Mouse (Mus musculus): ENCODE measurements around the gene Olfr574.

Olfr574 gene

DNA sequence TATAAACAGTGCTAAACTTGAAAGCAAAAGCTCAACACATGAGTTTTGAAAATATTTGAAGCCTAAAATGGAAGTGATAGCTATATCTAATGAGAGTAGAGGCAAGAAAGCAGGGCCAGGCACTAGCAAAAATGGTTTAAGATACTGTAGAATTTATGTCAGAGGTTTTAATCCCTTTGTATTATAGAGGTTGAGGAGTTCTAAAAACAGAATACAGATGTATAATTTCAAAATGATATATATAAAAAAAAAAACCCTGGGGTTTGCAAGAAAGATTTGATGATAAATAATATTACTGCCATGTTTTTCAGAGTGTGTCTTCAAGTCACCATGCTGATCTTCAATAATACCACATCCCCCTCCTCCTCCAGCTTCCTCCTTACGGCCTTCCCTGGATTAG is at the start of gene Olfr574:
TSS of gene Olfr574 (plus strand) at position 301 of the 400 bp plus-strand sequence.
- no peak for DNase-seq (ENCODE audit: extremely low spot score)

DNA sequence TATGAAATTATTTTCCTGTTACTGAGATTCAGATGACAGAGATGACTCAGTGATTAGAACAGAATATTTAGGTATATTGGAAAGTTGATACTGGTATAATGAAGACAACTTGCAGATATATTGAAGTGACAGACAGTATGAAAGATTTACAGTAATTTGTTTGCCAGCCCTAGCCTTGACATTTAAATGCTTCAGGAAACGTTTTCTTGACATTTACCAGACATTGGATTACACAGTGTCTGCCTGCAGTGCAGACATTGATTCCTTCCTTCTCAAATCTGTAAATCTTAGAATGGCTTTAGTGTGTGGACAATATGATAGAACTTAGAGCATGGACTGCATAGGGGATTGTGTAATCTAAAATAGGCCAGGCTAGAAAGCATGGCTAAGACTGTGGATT is 33.0 kb upstream of the Olfr574 start:
- DNase-seq (ENCODE audit: extremely low spot score): no peak

- no peak for DNase-seq (ENCODE audit: extremely low spot score)
Measured at GRCm38 (mm10) chr7:102916405-102916804, 31.9 kb upstream of the Olfr574 start.

GRCm38 (mm10) chr7:102917032-102917875 is 31.0 kb upstream of the Olfr574 start, which contains the start of gene Olfr571:
Gene Olfr571, minus strand, starts transcription at chr7:102917536.
- no peak for DNase-seq (ENCODE audit: extremely low spot score)

DNA sequence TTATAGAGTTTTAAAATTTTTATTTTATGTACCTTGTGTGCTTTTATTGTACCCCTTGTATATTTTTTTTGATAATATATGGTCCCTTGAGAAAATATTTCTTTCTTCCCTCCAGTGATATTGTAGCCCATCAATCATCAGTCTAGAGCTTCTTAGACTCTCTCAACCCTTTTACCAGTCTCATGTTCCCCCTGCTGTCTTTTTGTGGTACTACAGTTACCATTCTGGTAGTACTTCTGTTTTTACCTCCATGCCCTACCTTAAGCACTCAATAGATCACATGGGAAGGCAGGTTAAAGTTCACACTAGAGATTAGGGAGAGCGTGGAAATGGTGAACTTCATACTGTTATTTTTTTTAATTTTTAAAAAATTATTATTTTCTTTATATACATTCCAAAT is 28.6 kb upstream of the Olfr574 start:
- DNase-seq (ENCODE audit: extremely low spot score): peak; percentile 54

DNA sequence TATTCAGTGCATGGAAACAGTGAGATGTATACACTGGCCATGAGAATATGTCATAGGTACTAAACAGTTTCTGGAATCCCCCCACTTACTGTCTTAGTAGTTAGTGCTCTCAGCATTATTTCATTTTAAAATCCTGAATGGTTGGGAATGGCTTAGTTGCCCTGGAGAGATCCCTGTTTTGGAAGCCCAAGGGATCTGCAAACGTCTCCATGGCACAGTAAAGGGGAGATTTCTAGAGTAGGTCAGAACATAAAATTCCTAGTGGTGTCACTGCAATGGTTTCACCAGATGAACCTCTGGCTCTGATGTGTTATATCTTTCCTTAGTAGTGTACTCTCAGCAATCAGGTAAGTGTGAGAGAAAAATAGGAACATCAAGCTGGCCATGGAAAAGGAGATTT is 24.2 kb upstream of the Olfr574 start, which contains the start of gene Olfr572:
TSS of gene Olfr572 (plus strand) at position 301 of the 400 bp plus-strand sequence.
- no peak for DNase-seq (ENCODE audit: extremely low spot score)

- DNase-seq (ENCODE audit: extremely low spot score): no peak
Measured at GRCm38 (mm10) chr7:102927105-102927504, 21.2 kb upstream of the Olfr574 start.

DNA sequence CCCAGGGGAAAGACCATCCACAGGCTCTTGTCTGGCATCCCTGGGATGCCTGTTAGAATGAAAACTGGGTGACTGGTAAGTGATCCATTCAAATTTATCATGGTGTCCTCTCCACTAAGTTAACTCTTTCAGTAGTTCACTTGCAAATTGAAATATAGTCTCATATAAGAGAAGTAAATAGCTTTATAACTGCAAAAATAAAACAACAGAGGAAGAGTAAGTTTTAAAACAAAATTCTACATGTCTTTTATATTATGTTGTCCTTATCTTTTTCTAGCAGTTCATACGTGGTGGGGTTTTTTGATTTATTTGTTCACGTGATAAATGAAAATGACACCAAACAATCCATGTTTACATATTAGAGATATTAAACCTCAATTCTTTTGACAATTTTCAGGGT is 5.8 kb upstream of the Olfr574 start, which contains the start of gene Olfr573-ps1:
TSS of gene Olfr573-ps1 (minus strand) at position 101 of the 400 bp plus-strand sequence.
- DNase-seq (ENCODE audit: extremely low spot score): no peak

- no peak for DNase-seq (ENCODE audit: extremely low spot score)
Measured at GRCm38 (mm10) chr7:102943417-102943816, 4.8 kb upstream of the Olfr574 start.

GRCm38 (mm10) chr7:102950732-102951131 is 2.5 kb downstream of the Olfr574 start:
- DNase-seq (ENCODE audit: extremely low spot score): no peak

GRCm38 (mm10) chr7:102958137-102958536 is 9.9 kb downstream of the Olfr574 start:
- DNase-seq (ENCODE audit: extremely low spot score): no peak

- no peak for DNase-seq (ENCODE audit: extremely low spot score)
Measured at GRCm38 (mm10) chr7:102958593-102958992, 10.3 kb downstream of the Olfr574 start, which contains the start of gene Olfr575. Gene Olfr575, minus strand, starts transcription at chr7:102958775.

DNA sequence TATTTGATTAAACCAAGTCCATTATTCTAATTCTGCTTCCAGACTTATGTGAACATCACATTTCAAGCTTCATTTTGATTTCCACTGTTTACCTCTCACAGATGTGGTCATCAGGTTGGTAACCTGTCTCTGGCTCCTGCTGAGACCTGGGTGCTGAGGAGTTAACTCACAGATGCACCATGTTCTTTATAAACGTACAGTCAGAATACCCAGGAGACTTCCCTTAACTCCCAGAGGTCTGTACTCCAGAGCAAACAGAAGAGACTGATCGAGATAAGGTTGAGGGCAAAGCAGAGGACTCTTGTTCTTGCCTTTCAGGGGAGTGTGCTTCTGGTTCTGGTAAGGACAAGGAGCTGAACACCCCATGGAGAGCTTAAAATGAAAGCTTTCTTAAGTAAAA is 14.1 kb downstream of the Olfr574 start, which contains the start of gene Olfr576:
TSS of gene Olfr576 (plus strand) at position 301 of the 400 bp plus-strand sequence.
- no peak for DNase-seq (ENCODE audit: extremely low spot score)

DNA sequence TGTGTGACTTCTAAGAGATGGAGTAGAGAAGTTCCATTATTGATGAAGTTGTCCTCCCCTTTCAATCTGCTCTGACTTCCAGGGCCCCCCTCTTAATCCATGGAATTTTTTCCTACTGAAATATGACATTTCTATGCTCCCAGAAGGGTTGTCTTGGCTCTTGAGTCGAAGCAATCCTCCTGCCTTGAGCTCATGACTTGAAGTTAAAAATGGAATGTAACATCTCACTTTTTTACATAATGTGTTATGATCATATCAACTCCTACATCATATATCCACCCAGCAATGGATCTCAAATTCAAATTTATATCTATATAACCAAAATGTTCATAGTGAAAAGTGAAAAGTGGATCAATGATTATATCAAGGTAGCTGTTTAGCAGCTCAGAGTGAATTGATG is 26.1 kb downstream of the Olfr574 start:
- DNase-seq (ENCODE audit: extremely low spot score): no peak

GRCm38 (mm10) chr7:102975843-102976242 is 27.6 kb downstream of the Olfr574 start, which contains the start of gene Olfr577:
Gene Olfr577, minus strand, starts transcription at chr7:102975943.
- DNase-seq (ENCODE audit: extremely low spot score): no peak

DNA sequence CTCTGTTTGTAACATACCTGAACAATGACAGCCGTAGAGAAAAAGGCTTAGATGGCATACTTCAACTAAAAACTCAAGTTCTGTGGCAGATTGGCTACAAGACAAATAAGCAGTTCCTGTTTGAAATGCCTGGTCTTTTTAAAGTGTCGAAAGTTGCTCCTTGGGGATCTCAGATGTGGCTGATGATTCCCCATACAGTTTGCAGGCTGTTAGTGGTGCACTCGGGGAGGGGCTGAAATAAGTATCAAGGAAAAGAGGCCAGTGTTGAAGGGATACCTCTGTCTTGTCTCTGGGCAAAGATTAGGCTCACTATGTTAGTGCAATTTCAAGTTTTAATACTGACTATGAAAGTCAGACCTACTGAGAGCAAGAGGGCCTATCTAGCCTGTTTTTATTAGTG is 41.0 kb downstream of the Olfr574 start, which contains the start of gene Olfr578:
TSS of gene Olfr578 (minus strand) at position 101 of the 400 bp plus-strand sequence.
- no peak for DNase-seq (ENCODE audit: extremely low spot score)

Data from embryo, embryonic 9.5 days (tissue).